Mouse (Mus musculus): ENCODE measurements around the gene Cenpe. TPM values are rescaled to one million over a fixed set of nuclear protein-coding genes. Genes with fewer than 3 reads are reported as not detected.

Gene Cenpe
- total RNA-seq, 2 experiments from 2014 or later, result 1.7 to 2.4 TPM

DNA sequence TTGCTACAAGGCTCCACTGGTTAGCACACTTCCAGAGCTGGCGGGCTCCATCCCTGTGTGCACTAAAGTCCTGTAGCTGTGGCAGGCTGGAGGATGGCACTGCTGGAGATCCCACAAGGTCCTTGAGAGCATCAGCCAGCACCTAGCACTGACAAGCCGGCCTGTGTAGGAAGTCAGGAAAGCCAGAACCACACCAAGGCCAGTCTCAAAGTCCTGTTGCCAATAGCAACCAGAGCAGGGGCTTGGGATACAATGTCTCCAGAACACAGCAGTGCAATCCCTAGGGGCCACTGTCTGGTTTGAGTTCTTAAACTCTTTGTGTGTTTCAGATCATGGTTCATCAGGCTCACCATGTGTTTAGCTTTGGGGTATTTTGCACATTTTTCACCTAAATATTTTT lies 102.5 kb downstream of the Cenpe start:
- no peak for DNase-seq (ENCODE audit: low spot score in 2 of 2)
- intact Hi-C loops (cut with DNase I), result no loop called here

DNA sequence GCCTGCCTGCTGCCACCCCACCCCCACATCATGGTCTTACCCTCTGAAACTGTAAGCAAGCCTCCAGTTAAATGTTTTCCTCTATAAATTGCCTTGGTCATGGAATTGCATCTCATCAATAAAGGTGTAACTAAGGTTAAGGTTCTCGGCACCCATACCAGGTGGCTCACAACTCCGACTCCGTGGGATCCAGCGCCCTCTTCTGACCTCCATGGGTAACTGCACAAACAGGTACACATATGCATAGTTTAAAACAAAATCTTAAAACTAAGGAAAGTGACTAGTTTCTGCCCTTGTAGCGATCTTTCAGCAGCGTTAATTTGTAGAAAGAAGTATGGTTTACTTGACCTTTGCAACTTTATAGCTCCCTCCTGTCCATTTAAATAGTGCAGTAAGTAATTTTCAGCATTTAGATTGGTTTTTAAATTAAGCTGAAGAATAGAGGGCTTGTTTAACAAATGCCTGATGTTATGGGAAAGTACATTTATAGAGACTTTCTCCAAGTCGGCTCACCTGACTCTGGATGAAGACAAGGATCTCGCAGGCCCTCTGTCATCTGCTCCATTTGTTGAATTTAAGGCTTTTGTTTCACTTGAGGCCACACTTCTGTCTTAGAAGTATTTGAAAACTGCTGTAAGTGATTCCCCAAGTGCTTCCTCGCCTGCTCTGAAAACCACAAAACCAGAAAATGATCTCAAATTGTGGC lies 103.5 kb downstream of the Cenpe start:
- intact Hi-C loops (cut with DNase I), result no loop called here
- no peak for DNase-seq (ENCODE audit: low spot score in 2 of 2)

DNA sequence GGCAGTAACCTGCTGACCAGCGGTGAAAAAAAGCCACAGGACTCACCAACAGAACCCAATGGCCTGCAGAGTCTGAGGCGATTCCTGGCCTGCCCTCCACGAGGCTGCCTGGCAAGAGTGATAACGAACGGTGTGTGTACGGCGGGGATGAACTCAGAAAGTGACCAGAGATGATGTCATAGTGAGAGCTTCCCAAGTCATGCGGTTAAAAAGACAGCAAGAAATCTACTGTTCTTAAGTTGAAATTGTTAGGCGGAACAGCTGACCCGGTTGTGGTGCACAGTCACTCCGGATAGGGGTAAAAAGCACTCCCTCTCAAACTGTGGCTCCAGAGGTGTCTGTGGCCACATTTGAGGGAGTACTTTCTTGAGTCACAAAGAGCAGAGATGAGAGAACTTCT lies 106.0 kb downstream of the Cenpe start:
- intact Hi-C loops (cut with DNase I), result no loop called here
- no peak for DNase-seq (ENCODE audit: low spot score in 2 of 2)

Other genes starting within 250 kb of the Cenpe start
- 1 to 10 TPM; 1.8 to 2.5 TPM for gene Bdh2, start 68.7 kb downstream of the Cenpe start, total RNA-seq (2021)
- 1 to 10 TPM; 2.9 to 3.4 TPM for gene Slc9b2, start 95.2 kb downstream of the Cenpe start, total RNA-seq (2021)
- gene Slc9b1, start 135.5 kb downstream of the Cenpe start, total RNA-seq (2021), result under 1 TPM in 1 of 2 experiments, not detected in 1; 0.62 TPM
- 10 to 100 TPM; 41.2 to 42.9 TPM for gene Cisd2, start 211.4 kb downstream of the Cenpe start, total RNA-seq (2021)
- 100 to 1,000 TPM; 239 to 248 TPM for gene Ube2d3, start 225.6 kb downstream of the Cenpe start, total RNA-seq (2021)

Measured in left cerebral cortex, postnatal 14 days (tissue).